Mouse (Mus musculus) 3T3-L1 (cell line): ENCODE measurements around the gene Pola1.
"Not testable (repeated sequence)": the region's sequence is repeated elsewhere in the genome, so short reads cannot be mapped to it uniquely, and the experiment has no call there.

Experiments
- DNase-seq: peaks from one replicate; pipeline ENCODE4 v3.0.0-alpha.2; 2015; ENCODE audit warnings: low read depth, low spot score

The Pola1 gene

GRCm38 (mm10) chrX:93429738-93430260 is 202.2 kb downstream of the Pola1 start:
- DNase-seq, result no peak

- DNase-seq, result no peak
Observed at GRCm38 (mm10) chrX:93428956-93429737, 202.8 kb downstream of the Pola1 start.

GRCm38 (mm10) chrX:93400871-93401270 is 231.1 kb downstream of the Pola1 start:
- not testable (repeated sequence) for DNase-seq

GRCm38 (mm10) chrX:93397089-93397488 is 234.9 kb downstream of the Pola1 start:
- no peak for DNase-seq

GRCm38 (mm10) chrX:93377285-93377972 is 254.5 kb downstream of the Pola1 start:
- no peak for DNase-seq

- DNase-seq, result no peak
Observed at GRCm38 (mm10) chrX:93373503-93373902, 258.5 kb downstream of the Pola1 start.

GRCm38 (mm10) chrX:93369708-93370107 is 262.2 kb downstream of the Pola1 start:
- peak; percentile 54 for DNase-seq

- DNase-seq, result no peak
Observed at GRCm38 (mm10) chrX:93368211-93368610, 263.7 kb downstream of the Pola1 start.

GRCm38 (mm10) chrX:93321336-93321735 is 310.6 kb downstream of the Pola1 start:
- DNase-seq, result peak; percentile 72

- DNase-seq, result no peak
Observed at GRCm38 (mm10) chrX:93319979-93320378, 312.0 kb downstream of the Pola1 start.

- DNase-seq, result no peak
Observed at GRCm38 (mm10) chrX:93317577-93317976, 314.4 kb downstream of the Pola1 start.

- DNase-seq, result no peak
Observed at GRCm38 (mm10) chrX:93305780-93306179, 326.2 kb downstream of the Pola1 start.

- no peak for DNase-seq
Observed at GRCm38 (mm10) chrX:93301798-93302197, 330.2 kb downstream of the Pola1 start.

GRCm38 (mm10) chrX:93300183-93300815 is 331.7 kb downstream of the Pola1 start:
- DNase-seq, result no peak

- DNase-seq, result no peak
Observed at GRCm38 (mm10) chrX:93299771-93300170, 332.2 kb downstream of the Pola1 start.

- DNase-seq, result no peak
Observed at GRCm38 (mm10) chrX:93299046-93299626, 332.8 kb downstream of the Pola1 start.

- DNase-seq, result no peak
Observed at GRCm38 (mm10) chrX:93297001-93297441, 334.9 kb downstream of the Pola1 start.

GRCm38 (mm10) chrX:93295819-93296218 is 336.1 kb downstream of the Pola1 start:
- no peak for DNase-seq

GRCm38 (mm10) chrX:93294736-93295490 is 337.0 kb downstream of the Pola1 start:
- no peak for DNase-seq

- no peak for DNase-seq
Observed at GRCm38 (mm10) chrX:93292031-93292430, 339.9 kb downstream of the Pola1 start.

GRCm38 (mm10) chrX:93289851-93290380 is 342.0 kb downstream of the Pola1 start:
- DNase-seq, result no peak
